Mouse (Mus musculus) hindbrain, postnatal 0 days (tissue): ENCODE measurements at regions not wholly inside any gene's neighbourhood (a gene's known extent, or its start where the extent isn't known, plus 50 kb on each side); places are given as distances from the start of the nearest gene placed in this dataset.

Experiments used
- ATAC-seq: fragments of 200-750 bp; cut with Nextera tagmentation; 2 replicates; pipeline ENCODE4 v1.8.0; 2017; ENCODE audit warnings: mild to moderate bottlenecking, moderate TSS enrichment, moderate library complexity
- DNase-seq: peaks from one replicate; pipeline ENCODE4 v3.0.0-alpha.2; 2015; ENCODE audit warnings: low spot score
- H3K27ac ChIP-seq: fragments of 300-500 bp; sonication (generic); 2 replicates; pipeline ENCODE4 v1.5.1; 2014; ENCODE audit warnings: mild to moderate bottlenecking
- H3K27me3 ChIP-seq: fragments of 300-500 bp; sonication (generic); 2 replicates; pipeline ENCODE4 v1.6.1; 2014; ENCODE audit warnings: low read length, mixed read lengths; ENCODE audit not compliant: insufficient read depth
- H3K36me3 ChIP-seq: fragments of 300-500 bp; sonication (generic); 2 replicates; pipeline ENCODE4 v1.6.1; 2014; ENCODE audit warnings: low read length, mixed read lengths; ENCODE audit not compliant: insufficient read depth
- H3K4me1 ChIP-seq: fragments of 300-500 bp; sonication (generic); 2 replicates; pipeline ENCODE4 v1.6.1; 2014; ENCODE audit warnings: antibody characterized with exemption, low read length, mixed read lengths; ENCODE audit not compliant: insufficient read depth
- H3K4me2 ChIP-seq: fragments of 300-500 bp; sonication (generic); 2 replicates; pipeline ENCODE4 v1.6.1; 2014; ENCODE audit warnings: low read depth, mild to moderate bottlenecking, low read length, moderate library complexity, mixed read lengths
- H3K4me3 ChIP-seq: fragments of 300-500 bp; sonication (generic); 2 replicates; pipeline ENCODE4 v1.5.1; 2014; ENCODE audit warnings: low read length
- H3K9ac ChIP-seq: fragments of 300-500 bp; sonication (generic); replicated peaks from 2 replicates; pipeline ENCODE4 v1.6.1; 2014; ENCODE audit warnings: mild to moderate bottlenecking, low read length, moderate library complexity, mixed read lengths
- H3K9me3 ChIP-seq: fragments of 300-500 bp; sonication (generic); 2 replicates; pipeline ENCODE4 v1.6.1; 2016; ENCODE audit warnings: low read length, mixed read lengths
- CTCF ChIP-seq: IDR thresholded peaks from 2 replicates; pipeline ENCODE4 v1.5.1; 2016; ENCODE audit warnings: antibody characterized with exemption, control low read depth, low read depth
- WGBS: fragments of 180-500 bp; shearing (Covaris S2); extraction: QIAGEN DNeasy Blood & Tissue Kit; methylation state at CpG from one replicate; pipeline ENCODE4 v1.1.7; 2014; 5-methylcytosine and 5-hydroxymethylcytosine counted together

DNA sequence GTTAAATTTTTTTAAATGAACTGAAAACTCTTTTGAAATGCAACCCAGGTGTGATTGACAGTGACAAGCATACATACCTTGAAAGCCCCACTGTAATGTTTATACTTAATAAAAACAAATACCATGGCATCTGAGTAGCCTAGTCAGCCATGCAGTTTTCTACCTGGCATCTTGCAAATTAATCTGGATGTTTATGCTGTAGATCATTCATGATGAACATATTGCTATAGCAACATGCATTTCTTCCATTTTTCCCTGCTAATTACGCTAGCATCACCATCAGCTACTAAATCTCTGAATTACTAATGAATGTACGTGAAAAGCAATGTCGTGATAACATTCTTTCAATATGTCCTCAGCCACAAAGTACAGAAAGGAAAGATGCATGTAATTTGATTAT is 287.4 kb upstream of the Mef2c start:
- Histone ChIP-seq H3K27me3 (no peaks in the 10 kb centered on the region), H3K4me3 (no peak overlapping the region), H3K9ac (no peak overlapping the region), H3K9me3 (no peaks in the 10 kb centered on the region), H3K4me1 (no peaks in the 10 kb centered on the region), H3K4me2 (no peak overlapping the region), H3K27ac (no peak overlapping the region), H3K36me3 (no peaks in the 10 kb centered on the region)
- DNase-seq (no peak), ATAC-seq (no peak)
- 75% methylated on average over 3 of the region's 3 CpGs for WGBS
- no peak for TF ChIP-seq CTCF

DNA sequence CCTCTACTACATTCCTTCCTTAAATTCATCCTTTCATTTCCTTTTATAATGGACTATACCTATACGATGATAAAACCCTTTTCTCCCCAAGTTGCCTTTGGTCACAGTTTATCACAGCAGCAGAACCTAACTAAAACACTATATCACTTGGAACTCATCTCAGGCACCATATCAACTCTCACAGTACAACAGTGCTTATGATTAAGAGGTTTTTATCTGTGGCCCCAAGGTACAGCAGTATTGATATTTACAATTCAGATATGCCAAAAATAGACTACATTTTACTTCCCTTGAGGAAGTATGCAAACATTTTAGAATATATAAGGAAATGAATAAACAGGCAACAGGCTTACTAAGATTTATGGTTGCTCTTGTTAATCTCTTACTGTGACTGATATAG is 251.4 kb upstream of the Mef2c start:
- WGBS: 92% methylated on average over 1 of the region's 1 CpGs
- ATAC-seq: no peak

DNA sequence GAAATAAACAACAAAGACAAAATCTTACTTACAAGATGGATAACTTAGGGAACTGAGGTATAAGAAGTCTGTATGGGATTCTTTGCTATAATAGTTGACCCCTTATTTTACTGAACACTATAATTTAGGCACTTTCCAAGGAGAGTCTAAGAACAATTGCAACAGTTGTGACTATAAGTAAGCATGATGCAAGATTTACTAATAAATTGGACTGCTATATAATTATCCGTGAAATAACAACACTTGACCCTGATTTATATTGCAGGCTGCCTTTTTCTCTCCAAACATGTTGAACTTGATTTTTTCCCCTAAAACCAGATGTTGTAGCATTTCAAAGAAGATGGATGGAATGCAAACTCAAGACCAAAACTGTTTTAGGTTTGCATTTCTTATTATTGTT is 237.2 kb upstream of the Mef2c start:
- Histone ChIP-seq H3K4me1 (no peaks in the 10 kb centered on the region), H3K27me3 (no peaks in the 10 kb centered on the region), H3K9ac (no peak overlapping the region), H3K9me3 (no peaks in the 10 kb centered on the region), H3K27ac (no peak overlapping the region), H3K4me2 (no peak overlapping the region), H3K36me3 (no peaks in the 10 kb centered on the region), H3K4me3 (no peak overlapping the region)
- ATAC-seq: no peak
- DNase-seq: no peak
- 94% methylated on average over 1 of the region's 1 CpGs for WGBS
- no peak for TF ChIP-seq CTCF

More for the DNA sequence above, 251.4 kb upstream of the Mef2c start:
- Histone ChIP-seq H3K27ac (no peak overlapping the region), H3K27me3 (no peaks in the 10 kb centered on the region), H3K36me3 (no peaks in the 10 kb centered on the region), H3K4me3 (no peak overlapping the region), H3K4me1 (no peaks in the 10 kb centered on the region), H3K9ac (no peak overlapping the region), H3K9me3 (no peaks in the 10 kb centered on the region), H3K4me2 (no peak overlapping the region)
- TF ChIP-seq CTCF: no peak
- DNase-seq: no peak

DNA sequence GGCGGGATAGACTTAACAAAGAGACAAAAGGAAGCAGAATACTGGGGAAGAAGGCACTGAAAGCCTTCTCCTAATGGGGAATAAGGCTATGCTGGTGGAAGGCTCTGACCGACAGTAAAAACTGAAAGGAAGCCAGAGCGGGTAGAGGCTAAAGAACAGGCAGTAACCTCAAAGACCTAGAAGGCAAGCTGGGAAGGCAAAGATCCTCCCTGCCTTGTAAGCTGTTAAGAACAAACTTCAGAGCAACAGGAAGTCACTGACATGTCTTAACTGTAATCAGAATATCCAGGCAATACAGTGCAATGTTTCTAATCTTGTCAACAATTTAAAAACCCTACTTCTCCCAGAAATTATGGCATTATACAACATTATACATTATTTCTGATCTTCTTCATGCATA is 235.2 kb upstream of the Mef2c start:
- H3K27ac ChIP-seq: no peak overlapping the region

DNA sequence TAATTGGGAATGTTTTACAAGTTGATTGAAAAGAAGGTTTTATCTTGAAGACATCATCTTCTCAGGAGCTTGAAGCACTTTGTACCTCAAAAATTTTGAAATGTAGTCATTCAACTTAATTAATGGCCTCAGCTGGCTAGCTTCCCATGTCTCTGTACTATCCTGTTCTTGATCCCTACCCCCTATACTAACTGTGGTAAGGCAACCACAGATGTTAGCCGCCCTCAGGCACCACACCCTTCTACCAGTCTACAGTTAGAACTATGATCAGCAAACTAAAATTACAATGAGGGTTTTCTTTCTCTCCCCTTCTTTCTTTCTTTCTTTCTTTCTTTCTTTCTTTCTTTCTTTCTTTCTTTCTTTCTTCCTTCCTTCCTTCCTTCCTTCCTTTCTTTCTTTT is 225.1 kb upstream of the Mef2c start:
- H3K4me1 ChIP-seq: no peaks in the 10 kb centered on the region
- no peak overlapping the region for H3K4me2 ChIP-seq
- H3K36me3 ChIP-seq: no peaks in the 10 kb centered on the region
- H3K27me3 ChIP-seq: no peaks in the 10 kb centered on the region
- 100% methylated on average over 1 of the region's 1 CpGs for WGBS
- DNase-seq (no peak), ATAC-seq (no peak)
- H3K9me3 ChIP-seq: no peaks in the 10 kb centered on the region
- H3K9ac ChIP-seq: no peak overlapping the region
- H3K27ac ChIP-seq: no peak overlapping the region
- TF ChIP-seq CTCF: no peak
- no peak overlapping the region for H3K4me3 ChIP-seq

More for the DNA sequence above, 235.2 kb upstream of the Mef2c start:
- no peaks in the 10 kb centered on the region for H3K4me1 ChIP-seq
- DNase-seq: no peak
- no peaks in the 10 kb centered on the region for H3K27me3 ChIP-seq
- H3K36me3 ChIP-seq: no peaks in the 10 kb centered on the region
- no peak for TF ChIP-seq CTCF
- no peak for ATAC-seq
- WGBS: 86% methylated on average over 3 of the region's 3 CpGs
- H3K9ac ChIP-seq: no peak overlapping the region
- H3K4me3 ChIP-seq: no peak overlapping the region
- H3K9me3 ChIP-seq: no peaks in the 10 kb centered on the region
- H3K4me2 ChIP-seq: no peak overlapping the region

DNA sequence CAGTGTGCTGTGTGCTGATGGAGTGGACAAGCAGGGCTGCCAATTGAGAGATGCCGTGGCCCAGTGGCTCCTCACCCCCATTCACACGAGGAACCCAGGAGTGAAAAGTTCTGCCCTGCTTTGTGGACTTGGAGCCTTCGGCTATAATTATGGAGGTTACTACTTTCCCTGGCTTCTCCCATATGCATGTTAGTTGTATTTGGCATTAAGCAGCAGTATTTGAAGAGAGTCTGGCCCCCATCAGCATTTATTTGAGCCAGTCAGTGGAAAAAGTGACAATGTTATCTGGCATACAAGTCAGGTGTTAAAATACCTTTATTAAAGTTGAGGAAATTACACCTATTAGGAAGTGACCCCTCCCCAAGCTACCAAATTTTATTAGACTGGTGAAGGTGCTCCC is 196.1 kb upstream of the Mef2c start:
- H3K27ac ChIP-seq: no peak overlapping the region
- no peak overlapping the region for H3K9ac ChIP-seq
- 76% methylated on average over 3 of the region's 3 CpGs for WGBS
- no peak for DNase-seq
- no peak overlapping the region for H3K4me2 ChIP-seq
- H3K36me3 ChIP-seq: no peaks in the 10 kb centered on the region
- no peak for ATAC-seq
- no peaks in the 10 kb centered on the region for H3K27me3 ChIP-seq
- no peaks in the 10 kb centered on the region for H3K4me1 ChIP-seq
- TF ChIP-seq CTCF: no peak
- no peak overlapping the region for H3K4me3 ChIP-seq
- H3K9me3 ChIP-seq: no peaks in the 10 kb centered on the region

DNA sequence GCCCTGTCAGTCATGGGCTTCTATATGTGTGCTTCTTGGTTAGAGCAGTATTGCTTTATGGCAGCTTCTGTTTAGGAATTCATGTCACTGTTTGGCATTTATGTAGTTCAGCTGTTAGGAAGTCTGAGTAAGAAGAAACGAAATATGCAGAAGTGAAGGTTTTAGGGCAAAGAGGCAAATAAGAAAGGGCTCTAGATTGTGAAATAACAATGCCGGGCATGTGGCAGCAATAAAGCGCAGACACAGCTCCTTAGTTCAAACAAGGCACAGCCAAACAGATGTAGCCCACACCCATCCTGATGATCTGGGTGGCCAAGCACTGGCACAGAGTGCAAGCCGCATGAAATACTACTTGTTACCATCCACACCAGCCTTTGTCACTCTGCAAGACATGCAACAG is 175.3 kb upstream of the Mef2c start:
- H3K36me3 ChIP-seq: no peaks in the 10 kb centered on the region
- no peak overlapping the region for H3K4me2 ChIP-seq
- H3K27ac ChIP-seq: no peak overlapping the region
- H3K4me3 ChIP-seq: no peak overlapping the region
- DNase-seq: no peak
- H3K9ac ChIP-seq: no peak overlapping the region
- TF ChIP-seq CTCF: no peak
- no peaks in the 10 kb centered on the region for H3K9me3 ChIP-seq
- WGBS: 64% methylated on average over 4 of the region's 4 CpGs
- no peak for ATAC-seq
- no peaks in the 10 kb centered on the region for H3K27me3 ChIP-seq
- H3K4me1 ChIP-seq: no peaks in the 10 kb centered on the region

DNA sequence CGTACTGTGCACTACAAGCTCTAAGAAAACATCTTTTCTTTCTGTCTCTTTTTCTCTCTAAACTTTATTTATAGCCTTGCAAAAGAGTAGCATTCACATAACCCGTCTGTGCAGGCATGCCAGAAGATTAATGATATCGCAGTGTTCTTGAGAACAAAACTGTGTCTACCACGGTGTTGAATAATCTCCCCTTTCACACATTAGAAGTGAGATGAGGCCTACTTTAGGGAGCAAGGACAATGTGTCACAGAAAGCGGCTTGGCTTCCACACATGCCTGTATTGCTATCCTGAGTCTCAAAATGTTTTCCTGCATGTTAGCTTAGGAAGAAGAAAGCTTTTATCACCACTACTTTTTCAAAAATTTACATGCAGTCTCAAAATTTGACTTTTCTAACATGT is 170.1 kb upstream of the Mef2c start:
- Histone ChIP-seq H3K9me3 (no peaks in the 10 kb centered on the region), H3K9ac (no peak overlapping the region), H3K4me1 (no peaks in the 10 kb centered on the region), H3K27ac (no peak overlapping the region), H3K4me3 (no peak overlapping the region), H3K36me3 (no peaks in the 10 kb centered on the region), H3K27me3 (no peaks in the 10 kb centered on the region), H3K4me2 (no peak overlapping the region)
- ATAC-seq (no peak), DNase-seq (no peak)
- 38% methylated on average over 5 of the region's 5 CpGs for WGBS
- TF ChIP-seq CTCF: no peak
